Mouse (Mus musculus): ENCODE data around the gene Slc4a11. TPM values are rescaled to one million over a fixed set of nuclear protein-coding genes. Genes with fewer than 3 reads are reported as not detected.

Slc4a11 gene
- polyA plus RNA-seq, 1 experiment from 2014 or later, result 2.4 TPM

DNA sequence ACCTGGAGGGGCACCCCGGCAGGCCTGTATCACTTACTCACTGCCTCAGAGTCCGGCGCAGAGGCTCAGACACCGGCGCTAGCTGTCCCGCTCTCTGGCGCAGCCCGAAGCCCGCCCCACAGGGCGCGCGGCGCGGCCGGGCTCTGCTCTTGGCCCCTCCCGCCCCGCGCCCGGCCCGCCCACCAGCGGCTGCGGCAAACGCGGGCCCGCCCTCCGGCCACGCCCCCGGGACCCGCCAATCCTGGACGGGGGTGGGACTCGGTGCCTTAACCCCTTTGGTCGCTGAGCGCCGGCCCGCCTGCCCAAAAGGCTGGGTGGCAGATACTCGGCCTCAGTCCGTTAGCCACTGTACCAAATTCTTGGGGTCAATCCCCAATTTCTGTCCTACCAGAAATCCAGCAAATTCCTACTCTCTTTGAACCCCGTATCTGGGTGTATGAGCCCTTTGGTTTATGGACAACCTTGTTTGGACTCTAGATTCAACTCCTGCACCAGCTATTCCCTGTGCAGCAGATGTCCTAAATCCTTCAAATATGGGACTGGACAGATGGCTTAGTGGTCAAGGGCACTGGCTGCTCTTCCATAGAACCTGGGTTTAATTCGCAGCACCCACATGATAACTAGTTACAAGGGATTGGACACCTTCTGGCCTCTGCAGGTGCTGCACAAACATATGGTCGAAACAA is 54.5 kb downstream of the Slc4a11 start, which contains the start of gene Lzts3:
Gene Lzts3 (minus strand): TSS at position 120 of the 686 bp plus-strand sequence.
- Histone ChIP-seq H3K4me3 (replicated peaks) (peak within 1 kb of the TSS; percentile 79), H3K27ac (peak within 1 kb of the TSS; percentile 60; the same call in 1 of the 2 replicates), H3K9me3 (replicated peaks) (no peaks in the 10 kb centered on the region), H3K4me1 (peaks cover 30% of the 10 kb centered on the region), H3K36me3 (no peaks in the 10 kb centered on the region), H3K9ac (peak within 1 kb of the TSS; percentile 74), H3K27me3 (peaks cover 4% of the 10 kb centered on the region; the same call in 1 of the 2 replicates), H3K4me2 (peak within 1 kb of the TSS; percentile 98)
- WGBS, result 3% methylated on average over 40 of the region's 40 CpGs
- ATAC-seq (replicated peaks; ENCODE audit: low FRiP score), result peak; percentile 93

DNA sequence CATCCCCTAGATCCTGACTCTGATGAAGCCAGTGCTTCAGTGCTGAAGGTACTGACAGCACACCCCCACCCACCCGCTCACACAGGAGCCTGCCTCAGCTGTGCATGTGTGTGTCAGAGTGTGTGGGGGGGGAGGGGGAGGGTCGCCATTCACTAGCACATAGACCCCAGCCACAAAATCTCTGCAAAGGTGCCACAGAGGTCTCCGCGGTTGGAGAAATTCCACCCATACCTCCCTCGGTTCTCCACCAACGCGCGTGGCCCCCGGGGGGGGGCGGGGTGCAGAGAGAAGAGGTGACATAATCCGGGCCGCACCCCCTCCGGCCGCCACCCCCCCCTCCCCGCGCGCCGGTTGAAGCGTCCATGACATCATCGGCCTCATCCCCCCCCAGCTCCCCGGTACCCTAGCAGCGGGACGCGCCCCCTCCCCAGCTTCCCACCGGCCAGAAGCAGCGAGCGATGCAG is 55.1 kb downstream of the Slc4a11 start:
- Histone ChIP-seq H3K4me1 (peaks cover 35% of the 10 kb centered on the region), H3K36me3 (no peaks in the 10 kb centered on the region), H3K9me3 (replicated peaks) (no peaks in the 10 kb centered on the region), H3K9ac (peak overlapping the region; percentile 74), H3K27ac (peak overlapping the region; percentile 60; the same call in 1 of the 2 replicates), H3K4me2 (peak overlapping the region; percentile 98), H3K4me3 (replicated peaks) (peak overlapping the region; percentile 79), H3K27me3 (peaks cover 7% of the 10 kb centered on the region)
- WGBS, result 1% methylated on average over 15 of the region's 27 CpGs
- peak; percentile 40; the same call in 1 of the 2 replicates for ATAC-seq (replicated peaks; ENCODE audit: low FRiP score)

DNA sequence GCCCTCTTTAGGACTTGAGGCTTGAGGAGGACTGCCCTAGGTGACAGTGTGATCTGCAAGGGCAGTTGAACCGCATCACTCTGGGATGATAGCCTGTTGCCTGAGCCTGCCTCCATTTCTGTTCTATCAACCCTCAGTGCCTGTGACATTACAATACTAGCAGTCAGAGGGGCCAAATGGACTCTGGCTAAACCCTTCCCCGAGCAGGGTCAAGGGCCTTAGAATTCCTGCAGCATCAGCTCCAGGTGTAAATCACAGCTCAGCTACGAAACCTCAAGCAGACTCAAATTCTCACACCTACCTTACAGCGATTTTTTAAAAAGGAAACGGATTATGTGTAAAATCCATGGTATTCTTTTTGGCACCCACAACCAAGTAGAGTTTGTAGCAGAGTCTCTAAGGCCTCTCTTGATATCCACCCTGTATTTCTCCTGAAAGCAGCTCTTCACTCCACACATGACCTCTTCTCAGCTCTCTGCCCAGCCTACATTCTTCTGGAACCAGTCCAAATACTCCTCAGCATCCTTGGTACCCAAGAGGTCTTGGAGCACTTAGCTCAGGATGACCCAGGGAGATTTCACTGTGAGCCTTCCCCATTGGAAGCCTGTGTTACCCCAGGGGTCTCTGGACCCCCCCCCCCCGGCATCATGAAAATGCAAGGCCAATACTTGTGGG is 55.8 kb downstream of the Slc4a11 start:
- Histone ChIP-seq H3K4me3 (replicated peaks) (peak overlapping the region; percentile 79), H3K9me3 (replicated peaks) (no peaks in the 10 kb centered on the region), H3K27me3 (peaks cover 14% of the 10 kb centered on the region), H3K4me2 (peak overlapping the region; percentile 98), H3K36me3 (no peaks in the 10 kb centered on the region), H3K4me1 (peaks cover 42% of the 10 kb centered on the region), H3K9ac (peak overlapping the region; percentile 74), H3K27ac (no peak overlapping the region)
- 53% methylated on average over 6 of the region's 6 CpGs for WGBS
- no peak for ATAC-seq (replicated peaks; ENCODE audit: low FRiP score)

DNA sequence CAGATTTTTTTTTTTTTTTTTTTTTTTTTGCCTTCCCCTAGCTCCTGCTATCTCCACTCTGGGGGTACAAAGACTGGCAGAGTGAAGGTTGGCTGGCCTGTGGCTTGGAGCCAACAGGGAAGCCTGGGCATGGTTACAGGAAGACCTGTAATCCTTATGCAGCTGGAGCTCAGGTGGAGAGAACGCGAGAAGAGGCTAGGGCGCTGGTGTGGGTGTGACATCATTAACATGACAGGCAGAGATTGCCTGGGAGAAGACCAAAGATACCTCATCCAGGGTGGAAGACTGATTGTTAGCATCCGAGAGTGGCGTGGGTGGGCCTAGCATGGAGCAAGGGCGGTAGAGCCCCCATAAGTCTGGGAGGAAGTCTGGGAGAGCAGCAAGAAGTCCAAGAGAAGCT is 58.0 kb downstream of the Slc4a11 start:
- Histone ChIP-seq H3K27me3 (peaks cover 36% of the 10 kb centered on the region), H3K9ac (no peak overlapping the region), H3K36me3 (0 out of 2 replicates have a peak, but pooled peaks cover 4% of the 10 kb centered on the region), H3K4me3 (replicated peaks) (no peak overlapping the region), H3K4me2 (no peak overlapping the region), H3K9me3 (replicated peaks) (no peaks in the 10 kb centered on the region), H3K27ac (peak overlapping the region; percentile 87), H3K4me1 (peaks cover 64% of the 10 kb centered on the region)
- WGBS, result 83% methylated on average over 6 of the region's 6 CpGs
- ATAC-seq (replicated peaks; ENCODE audit: low FRiP score), result no peak

DNA sequence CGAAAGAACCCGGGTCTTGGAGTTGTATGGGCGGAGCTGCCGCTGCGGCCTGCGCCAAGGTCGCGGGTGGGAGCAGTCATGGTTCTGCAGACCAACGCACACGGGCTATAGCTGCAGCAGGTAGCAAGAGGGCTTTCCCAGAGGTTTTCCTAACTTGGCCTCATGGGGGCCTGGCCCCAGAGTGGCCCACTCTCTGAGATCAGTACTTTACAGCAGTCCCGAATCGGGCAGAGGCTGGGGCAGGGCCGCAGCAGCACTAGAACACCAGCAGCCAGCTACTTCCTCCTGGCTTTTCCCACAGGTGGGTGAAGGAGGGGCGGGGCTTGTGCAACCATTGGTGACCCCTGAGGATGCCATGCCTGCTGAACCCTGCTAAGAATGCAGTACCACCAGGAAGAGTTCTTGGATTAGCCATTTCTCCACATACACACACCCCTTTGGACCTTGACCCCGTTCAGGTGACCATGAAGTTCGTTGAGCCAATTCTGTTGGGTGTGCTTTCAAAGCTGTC is 59.2 kb downstream of the Slc4a11 start:
- 21% methylated on average over 16 of the region's 16 CpGs for WGBS
- Histone ChIP-seq H3K4me1 (peaks cover 73% of the 10 kb centered on the region), H3K4me2 (peak overlapping the region; percentile 50), H3K4me3 (replicated peaks) (peak overlapping the region; percentile 23), H3K9ac (peak overlapping the region; percentile 24; the same call in 1 of the 2 replicates), H3K36me3 (0 out of 2 replicates have a peak, but pooled peaks cover 4% of the 10 kb centered on the region), H3K27ac (peak overlapping the region; percentile 87), H3K27me3 (peaks cover 44% of the 10 kb centered on the region), H3K9me3 (replicated peaks) (no peaks in the 10 kb centered on the region)
- ATAC-seq (replicated peaks; ENCODE audit: low FRiP score), result peak; percentile 48

DNA sequence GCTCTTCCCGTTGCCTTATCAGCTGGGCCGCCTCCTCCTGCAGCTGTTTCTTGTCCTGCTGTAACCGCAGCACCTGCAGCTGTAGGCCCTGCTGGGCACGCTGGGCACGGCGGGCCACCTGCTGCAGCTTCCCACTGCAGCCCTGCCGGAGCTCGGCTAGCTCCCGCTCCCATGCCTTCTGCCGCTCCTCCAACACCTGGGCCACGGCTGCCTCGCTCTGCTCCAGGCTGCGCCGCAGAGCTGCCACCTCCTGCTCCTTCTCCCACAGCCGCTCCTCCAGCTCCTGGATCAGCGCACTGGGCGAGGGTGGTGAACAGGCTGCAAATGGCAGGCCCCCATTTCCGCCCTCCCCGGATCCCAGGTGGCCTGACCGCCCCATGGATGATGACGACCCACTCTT is 61.5 kb downstream of the Slc4a11 start:
- H3K27ac ChIP-seq, result no peak overlapping the region
- peaks cover 62% of the 10 kb centered on the region for H3K4me1 ChIP-seq
- H3K9me3 ChIP-seq (replicated peaks), result no peaks in the 10 kb centered on the region
- ATAC-seq (replicated peaks; ENCODE audit: low FRiP score), result no peak
- 23% methylated on average over 21 of the region's 21 CpGs for WGBS
- H3K36me3 ChIP-seq, result 0 out of 2 replicates have a peak, but pooled peaks cover 4% of the 10 kb centered on the region
- peaks cover 44% of the 10 kb centered on the region for H3K27me3 ChIP-seq
- peak overlapping the region; percentile 77 for H3K4me2 ChIP-seq
- peak overlapping the region; percentile 39 for H3K4me3 ChIP-seq (replicated peaks)
- H3K9ac ChIP-seq, result 0 out of 2 replicates have a peak overlapping the region, but pooled peaks have one; percentile 49

DNA sequence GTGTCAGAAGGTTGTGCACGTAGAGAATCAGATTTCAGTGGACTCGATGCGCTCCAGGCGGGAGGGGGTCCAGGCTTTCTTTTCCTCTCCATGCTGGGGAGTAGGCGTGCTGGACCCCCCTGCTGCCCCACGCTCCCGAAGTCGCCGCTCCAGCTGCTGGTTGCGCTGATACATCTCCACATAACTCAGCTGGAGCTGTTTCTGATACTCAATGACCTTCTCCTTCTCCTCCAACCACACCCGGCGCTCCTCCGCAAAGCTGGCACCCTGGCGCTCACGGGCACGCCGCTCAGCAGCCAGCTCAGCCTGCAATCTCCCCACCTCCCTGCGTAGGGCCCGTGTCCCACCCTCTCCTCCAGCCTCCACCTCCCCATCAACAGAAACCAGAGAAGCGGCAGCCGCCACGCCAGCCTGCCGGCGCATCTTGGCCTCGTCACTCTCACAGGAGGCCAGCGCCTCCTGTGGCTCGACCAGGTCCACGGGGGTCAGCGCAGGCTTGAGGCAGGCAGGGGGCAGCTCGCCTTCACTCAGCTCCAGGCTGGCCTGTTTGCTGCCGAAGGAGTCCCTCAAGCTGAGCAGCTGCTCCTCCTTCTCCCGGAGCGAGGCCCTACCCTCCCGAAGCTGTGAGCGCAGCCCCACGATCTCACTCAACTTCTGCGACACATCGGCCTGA is 62.4 kb downstream of the Slc4a11 start:
- 2% methylated on average over 38 of the region's 38 CpGs for WGBS
- Histone ChIP-seq H3K4me1 (peaks cover 62% of the 10 kb centered on the region), H3K27me3 (peaks cover 44% of the 10 kb centered on the region), H3K9me3 (replicated peaks) (no peaks in the 10 kb centered on the region), H3K27ac (peak overlapping the region; percentile 27; the same call in 1 of the 2 replicates), H3K9ac (peak overlapping the region; percentile 49), H3K36me3 (0 out of 2 replicates have a peak, but pooled peaks cover 4% of the 10 kb centered on the region), H3K4me2 (peak overlapping the region; percentile 77), H3K4me3 (replicated peaks) (peak overlapping the region; percentile 39)
- ATAC-seq (replicated peaks; ENCODE audit: low FRiP score), result peak; percentile 37

Other genes with a start within 250 kb of the Slc4a11 start
- 87.9 and 92.2 TPM in 2 replicates for gene Ptpra, start 247.2 kb downstream of the Slc4a11 start, polyA plus RNA-seq (2015; fragmentation: Nextera tagmentation; extraction: Ambion mirVana)
- 89.8 and 97.7 TPM in 2 replicates for gene Mrps26, start 133.8 kb downstream of the Slc4a11 start, polyA plus RNA-seq (2015; fragmentation: Nextera tagmentation; extraction: Ambion mirVana)
- gene Oxt, start 121.3 kb downstream of the Slc4a11 start, polyA plus RNA-seq (2015; fragmentation: Nextera tagmentation; extraction: Ambion mirVana), result not detected in 2 replicates
- gene Avp, start 115.0 kb downstream of the Slc4a11 start, polyA plus RNA-seq (2015; fragmentation: Nextera tagmentation; extraction: Ambion mirVana), result not detected in 2 replicates
- gene Fastkd5, start 67.5 kb downstream of the Slc4a11 start, polyA plus RNA-seq (2015; fragmentation: Nextera tagmentation; extraction: Ambion mirVana), result 17.3 TPM in 2 replicates
- gene Ubox5, start 67.5 kb downstream of the Slc4a11 start, polyA plus RNA-seq (2015; fragmentation: Nextera tagmentation; extraction: Ambion mirVana), result 12.6 and 13.6 TPM in 2 replicates
- gene Lzts3, start 54.7 kb downstream of the Slc4a11 start, polyA plus RNA-seq (2015; fragmentation: Nextera tagmentation; extraction: Ambion mirVana), result 12.2 and 13.0 TPM in 2 replicates
- gene Ddrgk1, start 32.9 kb downstream of the Slc4a11 start, polyA plus RNA-seq (2015; fragmentation: Nextera tagmentation; extraction: Ambion mirVana), result 64.7 and 76.8 TPM in 2 replicates
- 118 and 120 TPM in 2 replicates for gene Itpa, start 29.9 kb downstream of the Slc4a11 start, polyA plus RNA-seq (2015; fragmentation: Nextera tagmentation; extraction: Ambion mirVana)
- gene 4930402H24Rik, start 208.9 kb upstream of the Slc4a11 start, polyA plus RNA-seq (2015; fragmentation: Nextera tagmentation; extraction: Ambion mirVana), result 35.1 and 40.6 TPM in 2 replicates
- gene Atrn, start 209.0 kb upstream of the Slc4a11 start, polyA plus RNA-seq (2015; fragmentation: Nextera tagmentation; extraction: Ambion mirVana), result 6.2 and 8.2 TPM in 2 replicates

All from kidney, embryonic 15.5 days (tissue).